Mouse (Mus musculus) MEL (cell line): ENCODE results near the gene Sema6d. TPM values are rescaled to one million over a fixed set of nuclear protein-coding genes. Genes with fewer than 3 reads are reported as not detected.

ENCODE experiments used
- DNase-seq: peaks from one replicate; pipeline ENCODE4 v3.0.0; 2011; ENCODE audit warnings: low read depth, low spot score
- H3K27ac ChIP-seq: 2 replicates; pipeline ENCODE4 v1.5.1; 2012; ENCODE audit warnings: low read depth, mild to moderate bottlenecking, control low read depth, low read length, moderate library complexity; ENCODE audit not compliant: control insufficient read depth
- H3K27me3 ChIP-seq, 2 experiments: fragments of 150-350 bp in 1 of 2; sonication (generic) in 1 of 2; 2 replicates each; pipeline ENCODE4 v1.6.1; 2012; ENCODE audit warnings: low read length in 2 of 2, mild to moderate bottlenecking in 2 of 2, improper control_type of control experiment in 1 of 2, moderate library complexity in 1 of 2; ENCODE audit not compliant: insufficient read depth in 2 of 2, control insufficient read depth in 1 of 2
- H3K36me3 ChIP-seq, 2 experiments: 2 replicates each; pipeline ENCODE4 v1.6.1; 2012 to 2014; ENCODE audit warnings: low read length in 2 of 2, improper control_type of control experiment in 1 of 2, inconsistent platforms in 1 of 2, mild to moderate bottlenecking in 1 of 2; ENCODE audit not compliant: insufficient read depth in 2 of 2, control insufficient read depth in 1 of 2
- H3K4me1 ChIP-seq, 2 experiments: fragments of 150-350 bp in 1 of 2; sonication (generic) in 1 of 2; 2 replicates each; pipeline ENCODE4 v1.6.1; 2012; ENCODE audit warnings: low read length in 2 of 2, improper control_type of control experiment in 1 of 2, mild to moderate bottlenecking in 1 of 2; ENCODE audit not compliant: insufficient read depth in 2 of 2, control insufficient read depth in 1 of 2
- H3K4me3 ChIP-seq, 2 experiments: fragments of 150-350 bp in 1 of 2; sonication (generic) in 1 of 2; 2 replicates each; pipeline ENCODE4 v1.5.1; 2012; ENCODE audit warnings: low read depth in 2 of 2, low read length in 2 of 2, mild to moderate bottlenecking in 2 of 2, moderate library complexity in 2 of 2, control low read depth in 1 of 2, improper control_type of control experiment in 1 of 2; ENCODE audit not compliant: control insufficient read depth in 1 of 2, insufficient read depth in 1 of 2
- H3K79me2 ChIP-seq: 2 replicates; pipeline ENCODE4 v1.6.1; 2012; ENCODE audit warnings: mild to moderate bottlenecking, low read length, moderate library complexity; ENCODE audit not compliant: control insufficient read depth, poor library complexity, insufficient read depth
- H3K9ac ChIP-seq: 2 replicates; pipeline ENCODE4 v1.6.1; 2012; ENCODE audit warnings: low read depth, mild to moderate bottlenecking, control low read depth, low read length, moderate library complexity; ENCODE audit not compliant: control insufficient read depth, poor library complexity, severe bottlenecking
- H3K9me3 ChIP-seq: fragments of 150-350 bp; sonication (generic); replicated peaks from 2 replicates; pipeline ENCODE4 v1.6.1; 2012; ENCODE audit warnings: mild to moderate bottlenecking, low read length, improper control_type of control experiment, moderate library complexity; ENCODE audit not compliant: insufficient read depth
- BHLHE40 ChIP-seq: IDR thresholded peaks from 2 replicates; pipeline ENCODE4 v1.6.1; 2012; ENCODE audit warnings: low read depth, mild to moderate bottlenecking, inconsistent platforms, low read length, improper control_type of control experiment, borderline replicate concordance
- CHD1 ChIP-seq: IDR thresholded peaks from 2 replicates; pipeline ENCODE4 v1.6.1; 2012; ENCODE audit warnings: low read depth, mild to moderate bottlenecking, inconsistent platforms, low read length, improper control_type of control experiment
- ELF1 ChIP-seq: IDR thresholded peaks from 2 replicates; pipeline ENCODE4 v1.6.1; 2014; ENCODE audit warnings: low read depth, mild to moderate bottlenecking, inconsistent platforms, low read length, improper control_type of control experiment, moderate library complexity
- HCFC1 ChIP-seq: IDR thresholded peaks from 2 replicates; pipeline ENCODE4 v1.6.1; 2012; ENCODE audit warnings: low read depth, mild to moderate bottlenecking, inconsistent platforms, low read length, improper control_type of control experiment, moderate library complexity
- JUND ChIP-seq: IDR thresholded peaks from 2 replicates; pipeline ENCODE4 v1.6.1; 2011; ENCODE audit warnings: low read depth, mild to moderate bottlenecking, improper control_type of control experiment, low read length
- KAT2A ChIP-seq: conservative IDR thresholded peaks from 2 replicates; pipeline ENCODE4 v1.6.1; 2012; ENCODE audit warnings: low read depth, low read length, improper control_type of control experiment, inconsistent platforms
- MAZ ChIP-seq: IDR thresholded peaks from 2 replicates; pipeline ENCODE4 v1.6.1; 2012; ENCODE audit warnings: low read depth, mild to moderate bottlenecking, inconsistent platforms, low read length, improper control_type of control experiment
- MXI1 ChIP-seq: IDR thresholded peaks from 2 replicates; pipeline ENCODE4 v1.6.1; 2011; ENCODE audit warnings: mild to moderate bottlenecking, low read depth, low read length, improper control_type of control experiment
- NRF1 ChIP-seq: IDR thresholded peaks from 2 replicates; pipeline ENCODE4 v1.6.1; 2014; ENCODE audit warnings: low read depth, mild to moderate bottlenecking, inconsistent platforms, low read length, improper control_type of control experiment, moderate library complexity; ENCODE audit not compliant: poor library complexity, insufficient read depth, severe bottlenecking
- POLR2A ChIP-seq, 2 experiments: IDR thresholded peaks; 2 replicates each; pipeline ENCODE4 v1.6.1; 2011 to 2012; ENCODE audit warnings: low read length in 2 of 2, mild to moderate bottlenecking in 2 of 2, control low read depth in 1 of 2, improper control_type of control experiment in 1 of 2, low read depth in 1 of 2, moderate library complexity in 1 of 2; ENCODE audit not compliant: control insufficient read depth in 1 of 2, insufficient read depth in 1 of 2, poor library complexity in 1 of 2
- POLR2AphosphoS5 ChIP-seq: IDR thresholded peaks from 2 replicates; pipeline ENCODE4 v1.6.1; 2012; ENCODE audit warnings: low read depth, borderline replicate concordance, mild to moderate bottlenecking, inconsistent platforms, low read length, moderate library complexity, mixed read lengths
- RCOR1 ChIP-seq: IDR thresholded peaks from 2 replicates; pipeline ENCODE4 v1.6.1; 2012; ENCODE audit warnings: low read depth, mild to moderate bottlenecking, inconsistent platforms, low read length, improper control_type of control experiment
- SIN3A ChIP-seq: IDR thresholded peaks from 2 replicates; pipeline ENCODE4 v1.6.1; 2012; ENCODE audit warnings: low read length, improper control_type of control experiment, inconsistent platforms
- SMC3 ChIP-seq: IDR thresholded peaks from 2 replicates; pipeline ENCODE4 v1.6.1; 2011; ENCODE audit warnings: low read depth, low read length, improper control_type of control experiment
- TCF12 ChIP-seq: IDR thresholded peaks from 2 replicates; pipeline ENCODE4 v1.6.1; 2014; ENCODE audit warnings: low read depth, mild to moderate bottlenecking, inconsistent platforms, low read length, improper control_type of control experiment, moderate library complexity
- UBTF ChIP-seq: IDR thresholded peaks from 2 replicates; pipeline ENCODE4 v1.6.1; 2012; ENCODE audit warnings: low read depth, mild to moderate bottlenecking, inconsistent platforms, low read length, improper control_type of control experiment, moderate library complexity, borderline replicate concordance; ENCODE audit not compliant: insufficient read depth
- USF2 ChIP-seq, 2 experiments: IDR thresholded peaks; 2 replicates each; pipeline ENCODE4 v1.6.1; 2011 to 2012; ENCODE audit warnings: improper control_type of control experiment in 2 of 2, low read length in 2 of 2, borderline replicate concordance in 1 of 2, inconsistent platforms in 1 of 2, low read depth in 1 of 2, mild to moderate bottlenecking in 1 of 2; ENCODE audit not compliant: insufficient read depth in 1 of 2
- ZC3H11A ChIP-seq: IDR thresholded peaks from 2 replicates; pipeline ENCODE4 v1.6.1; 2012; ENCODE audit warnings: low read depth, mild to moderate bottlenecking, inconsistent platforms, low read length, improper control_type of control experiment
- polyA plus RNA-seq, 2 experiments: library from polyadenylated mRNA; stranded (reverse) in 1 of 2; unstranded in 1 of 2; fragments of >175 nt in 1 of 2; fragments of >200 nt in 1 of 2; gene quantifications; 2 replicates each; pipeline versions ENCODE4 v1.2.1 to v1.2.4; 2012; ENCODE audit warnings: low replicate concordance in 2 of 2, low read depth in 1 of 2; ENCODE audit not compliant: insufficient read length in 2 of 2, insufficient read depth in 1 of 2, missing spikeins in 1 of 2
- total RNA-seq: library from RNA; depleted of rRNA; stranded (reverse); fragments of 300-350 nt; gene quantifications from 2 replicates; pipeline ENCODE4 v1.2.3, GENCODE M21; 2012

The Sema6d gene
- total and polyA plus RNA-seq, 3 experiments, result not detected

DNA sequence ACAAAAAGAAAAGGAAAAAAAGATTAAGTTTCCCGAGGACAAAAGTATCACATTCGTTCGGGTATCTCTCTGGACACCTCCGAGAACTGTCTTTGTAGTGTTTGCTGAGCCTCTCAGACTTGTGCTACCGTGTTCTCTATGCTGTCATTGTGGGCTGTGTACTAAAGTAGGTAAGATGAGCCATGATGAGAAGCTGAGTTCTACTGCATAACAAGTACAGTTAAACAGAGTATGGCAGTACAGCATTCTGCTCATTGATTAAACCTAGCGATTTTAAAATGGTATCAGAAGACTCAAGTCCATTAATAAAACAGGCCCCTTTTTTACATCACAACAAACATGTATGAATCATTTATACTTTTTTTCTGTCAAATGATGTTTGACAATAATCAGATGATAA is 433.9 kb downstream of the Sema6d start:
- no peaks in the 10 kb centered on the region for H3K27me3 ChIP-seq
- H3K9ac ChIP-seq, result no peak overlapping the region
- no peak overlapping the region for H3K4me3 ChIP-seq
- TF ChIP-seq TCF12, result no peak
- no peak for TF ChIP-seq RCOR1
- no peak for TF ChIP-seq CHD1
- TF ChIP-seq KAT2A, result no peak
- no peak for TF ChIP-seq UBTF
- TF ChIP-seq, all 39 proteins: peak for 0
- Histone ChIP-seq H3K79me2 (no peaks in the 10 kb centered on the region), H3K9me3 (no peaks in the 10 kb centered on the region), H3K36me3 (no peaks in the 10 kb centered on the region), H3K4me1 (no peaks in the 10 kb centered on the region), H3K27ac (no peak overlapping the region)
- no peak for DNase-seq

DNA sequence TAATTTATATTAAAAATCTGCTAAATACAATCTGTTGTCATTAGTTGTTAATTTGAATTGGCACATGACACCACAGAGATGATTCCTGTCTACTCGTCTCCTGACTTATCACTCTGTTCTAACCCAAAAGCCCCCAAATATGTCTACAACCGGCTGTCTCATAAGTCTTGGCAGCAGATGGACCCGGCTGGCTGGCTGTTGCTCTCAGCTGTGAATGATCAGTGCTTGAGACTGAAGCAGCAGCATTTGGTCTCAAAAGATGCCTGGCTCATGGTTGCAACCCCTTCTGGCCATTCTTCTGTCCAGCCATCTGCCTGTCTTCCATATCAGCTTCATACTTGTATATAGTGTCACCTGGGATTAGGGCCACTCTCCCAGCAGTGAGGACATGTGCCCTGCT is 434.4 kb downstream of the Sema6d start:
- TF ChIP-seq NRF1, result no peak
- Histone ChIP-seq H3K27me3 (no peaks in the 10 kb centered on the region), H3K4me3 (no peak overlapping the region)

DNA sequence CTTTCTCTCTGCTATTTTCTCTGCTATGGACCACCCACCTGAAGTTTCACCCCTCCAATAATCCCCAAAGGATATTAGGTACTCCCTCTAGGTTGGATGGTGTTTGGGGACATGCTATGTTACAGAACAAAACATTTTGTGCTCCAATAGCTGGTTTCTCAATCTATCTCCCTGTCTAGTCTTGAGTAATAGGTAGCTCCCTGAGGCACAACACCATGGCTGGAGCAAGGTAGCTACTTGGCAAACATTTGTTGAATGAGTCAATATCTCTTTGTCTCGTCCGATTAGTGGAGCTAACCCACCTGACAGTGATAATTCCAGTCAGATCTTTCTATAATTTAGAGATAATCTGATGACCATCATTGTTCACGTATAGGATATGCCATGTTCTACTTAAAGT is 437.9 kb downstream of the Sema6d start:
- Histone ChIP-seq H3K27ac (no peak overlapping the region), H3K27me3 (no peaks in the 10 kb centered on the region), H3K9me3 (no peaks in the 10 kb centered on the region), H3K4me3 (no peak overlapping the region), H3K9ac (no peak overlapping the region), H3K36me3 (no peaks in the 10 kb centered on the region), H3K4me1 (no peaks in the 10 kb centered on the region), H3K79me2 (no peaks in the 10 kb centered on the region)
- no peak for TF ChIP-seq ZC3H11A
- TF ChIP-seq POLR2AphosphoS5, result no peak
- TF ChIP-seq POLR2A (IDR thresholded peaks at IDR 0.05; ENCODE audit: control insufficient read depth in 1 of 2, insufficient read depth in 1 of 2, low read depth in 1 of 2, low read length in 2 of 2, poor library complexity in 1 of 2), result no peak
- TF ChIP-seq UBTF, result no peak
- TF ChIP-seq HCFC1, result no peak
- no peak for TF ChIP-seq NRF1
- no peak for TF ChIP-seq JUND
- TF ChIP-seq ELF1, result no peak
- no peak for TF ChIP-seq KAT2A
- TF ChIP-seq SIN3A, result no peak
- TF ChIP-seq BHLHE40, result no peak
- TF ChIP-seq MXI1, result no peak
- TF ChIP-seq USF2 (IDR thresholded peaks at IDR 0.05; ENCODE audit: borderline replicate concordance in 1 of 2, insufficient read depth in 1 of 2, low read depth in 1 of 2, low read length in 2 of 2), result no peak
- TF ChIP-seq SMC3, result no peak
- TF ChIP-seq MAZ, result no peak
- DNase-seq, result no peak

More for the DNA sequence above, 434.4 kb downstream of the Sema6d start:
- H3K9me3 ChIP-seq, result no peaks in the 10 kb centered on the region
- H3K79me2 ChIP-seq, result no peaks in the 10 kb centered on the region
- H3K9ac ChIP-seq, result no peak overlapping the region
- no peaks in the 10 kb centered on the region for H3K4me1 ChIP-seq
- H3K36me3 ChIP-seq, result no peaks in the 10 kb centered on the region
- H3K27ac ChIP-seq, result no peak overlapping the region
- no peak for DNase-seq
